Mouse (Mus musculus) embryonic facial prominence, embryonic 10.5 days (tissue): ENCODE results near the gene Cntn4. TPM values are rescaled to one million over a fixed set of nuclear protein-coding genes. Genes with fewer than 3 reads are reported as not detected.
A peak's percentile ranks its signal among the peaks of the same experiment; 100 is the strongest.

ENCODE experiments used
- DNase-seq: peaks from one replicate; pipeline ENCODE4 v3.0.0-alpha.2; 2017; ENCODE audit warnings: low spot score
- H3K27ac ChIP-seq: fragments of 300-500 bp; sonication (generic); replicated peaks from 2 replicates; pipeline ENCODE4 v1.5.1; 2016; ENCODE audit warnings: mild to moderate bottlenecking
- H3K27me3 ChIP-seq: fragments of 300-500 bp; sonication (generic); replicated peaks from 2 replicates; pipeline ENCODE4 v1.6.1; 2016; ENCODE audit warnings: low read depth, mild to moderate bottlenecking; ENCODE audit not compliant: poor library complexity, severe bottlenecking
- H3K36me3 ChIP-seq: fragments of 300-500 bp; sonication (generic); replicated peaks from 2 replicates; pipeline ENCODE4 v1.6.1; 2016; ENCODE audit warnings: mild to moderate bottlenecking, moderate library complexity
- H3K4me1 ChIP-seq: fragments of 300-500 bp; sonication (generic); 2 replicates; pipeline ENCODE4 v1.6.1; 2016
- H3K4me3 ChIP-seq: fragments of 300-500 bp; sonication (generic); 2 replicates; pipeline ENCODE4 v1.5.1; 2016; ENCODE audit warnings: mild to moderate bottlenecking, moderate library complexity
- H3K9me3 ChIP-seq: fragments of 300-500 bp; sonication (generic); 2 replicates; pipeline ENCODE4 v1.6.1; 2016; ENCODE audit warnings: mild to moderate bottlenecking
- WGBS: fragments of 180-500 bp; shearing (Covaris S2); methylation state at CpG from one replicate; pipeline ENCODE4 v1.1.7; 2016; 5-methylcytosine and 5-hydroxymethylcytosine counted together
- polyA plus RNA-seq: library from polyadenylated mRNA; unstranded; fragments of >200 nt; fragmentation: Nextera tagmentation; extraction: Ambion mirVana; gene quantifications from 2 replicates; pipeline ENCODE4 v1.2.1, GENCODE M21; 2016

Cntn4 gene
- polyA plus RNA-seq, 1 experiment from 2014 or later, result 0.72 TPM

- H3K27me3 ChIP-seq, result no peaks in the 10 kb centered on the region
Measured at GRCm38 (mm10) chr6:106646945-106647344, 969.5 kb downstream of the Cntn4 start.

GRCm38 (mm10) chr6:106663780-106664651, 986.6 kb downstream of the Cntn4 start:
- DNase-seq, result peak; percentile 59
- Histone ChIP-seq H3K36me3 (no peaks in the 10 kb centered on the region), H3K27me3 (no peaks in the 10 kb centered on the region), H3K9me3 (no peaks in the 10 kb centered on the region), H3K4me3 (no peak overlapping the region), H3K27ac (no peak overlapping the region), H3K4me1 (no peaks in the 10 kb centered on the region; the same call in 1 of the 2 replicates)
- WGBS, result 38% methylated on average over 6 of the region's 6 CpGs

More at GRCm38 (mm10) chr6:106646945-106647344, 969.5 kb downstream of the Cntn4 start:
- no peak overlapping the region for H3K27ac ChIP-seq
- H3K9me3 ChIP-seq, result no peaks in the 10 kb centered on the region
- no peaks in the 10 kb centered on the region for H3K4me1 ChIP-seq
- H3K36me3 ChIP-seq, result no peaks in the 10 kb centered on the region
- H3K4me3 ChIP-seq, result no peak overlapping the region
- DNase-seq, result no peak
- WGBS, result 44% methylated on average over 4 of the region's 4 CpGs

GRCm38 (mm10) chr6:106675581-106675980, 998.1 kb downstream of the Cntn4 start:
- Histone ChIP-seq H3K27ac (no peak overlapping the region), H3K36me3 (no peaks in the 10 kb centered on the region)
- WGBS, result 72% methylated on average over 8 of the region's 8 CpGs

GRCm38 (mm10) chr6:106701931-106702330, 1024.5 kb downstream of the Cntn4 start:
- DNase-seq, result no peak
- Histone ChIP-seq H3K27ac (no peak overlapping the region), H3K4me3 (no peak overlapping the region), H3K36me3 (no peaks in the 10 kb centered on the region), H3K9me3 (no peaks in the 10 kb centered on the region), H3K4me1 (no peaks in the 10 kb centered on the region), H3K27me3 (no peaks in the 10 kb centered on the region)
- 74% methylated on average over 3 of the region's 3 CpGs for WGBS

More at GRCm38 (mm10) chr6:106675581-106675980, 998.1 kb downstream of the Cntn4 start:
- no peak overlapping the region for H3K4me3 ChIP-seq
- H3K27me3 ChIP-seq, result no peaks in the 10 kb centered on the region
- DNase-seq, result no peak
- H3K9me3 ChIP-seq, result no peaks in the 10 kb centered on the region
- H3K4me1 ChIP-seq, result 0 out of 2 replicates have a peak, but pooled peaks cover 4% of the 10 kb centered on the region

DNA sequence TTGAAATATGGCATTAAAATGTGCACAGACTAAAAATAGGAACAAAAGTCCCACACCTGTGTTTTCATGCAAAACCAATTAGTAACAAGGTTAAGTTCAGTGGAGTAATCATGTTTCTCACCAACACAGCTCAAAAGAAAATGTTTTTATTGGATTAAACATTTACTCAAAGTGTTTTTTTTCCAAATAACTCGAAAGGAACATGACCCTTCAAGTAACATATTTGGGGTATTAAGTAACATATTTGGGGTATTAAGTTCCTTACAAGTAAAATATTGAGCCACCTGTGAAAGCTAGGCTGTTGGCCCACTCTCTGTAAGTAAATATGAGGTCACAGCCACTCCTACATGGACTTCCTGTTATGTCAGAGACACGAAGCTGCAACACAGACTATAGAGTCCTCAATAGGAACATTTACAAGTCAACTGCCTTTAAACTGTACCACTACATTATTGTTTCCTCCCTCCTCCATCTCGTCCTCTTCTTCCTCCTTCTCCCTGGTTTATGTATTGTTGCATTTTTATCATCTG, 1028.1 kb downstream of the Cntn4 start:
- Histone ChIP-seq H3K4me3 (no peak overlapping the region), H3K4me1 (no peaks in the 10 kb centered on the region), H3K27me3 (no peaks in the 10 kb centered on the region), H3K9me3 (no peaks in the 10 kb centered on the region), H3K27ac (no peak overlapping the region), H3K36me3 (no peaks in the 10 kb centered on the region)
- 65% methylated on average over 3 of the region's 3 CpGs for WGBS
- no peak for DNase-seq

DNA sequence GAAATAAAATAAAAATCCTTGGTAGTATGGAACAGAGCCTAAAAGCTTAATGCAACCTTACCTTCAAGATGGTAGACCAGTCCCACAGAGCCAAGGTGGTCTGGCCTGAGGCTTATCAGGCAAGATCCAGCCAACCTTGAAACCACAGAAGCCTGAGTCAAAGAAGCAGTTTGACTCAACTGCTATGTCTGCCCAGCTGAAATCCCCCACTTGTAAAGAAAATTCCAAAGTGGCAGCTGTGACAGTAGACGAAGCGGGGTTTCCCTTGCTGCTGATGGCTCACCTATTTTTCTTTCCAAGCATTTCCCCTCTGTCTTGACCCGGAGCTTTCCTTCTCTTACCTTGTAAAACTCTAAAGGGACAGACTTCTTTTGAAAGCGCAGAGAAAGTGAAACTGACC, 1048.2 kb downstream of the Cntn4 start:
- Histone ChIP-seq H3K36me3 (no peaks in the 10 kb centered on the region), H3K27ac (no peak overlapping the region), H3K4me1 (no peaks in the 10 kb centered on the region), H3K9me3 (no peaks in the 10 kb centered on the region), H3K4me3 (no peak overlapping the region), H3K27me3 (no peaks in the 10 kb centered on the region)
- DNase-seq, result no peak
- WGBS, result 90% methylated on average over 4 of the region's 4 CpGs

DNA sequence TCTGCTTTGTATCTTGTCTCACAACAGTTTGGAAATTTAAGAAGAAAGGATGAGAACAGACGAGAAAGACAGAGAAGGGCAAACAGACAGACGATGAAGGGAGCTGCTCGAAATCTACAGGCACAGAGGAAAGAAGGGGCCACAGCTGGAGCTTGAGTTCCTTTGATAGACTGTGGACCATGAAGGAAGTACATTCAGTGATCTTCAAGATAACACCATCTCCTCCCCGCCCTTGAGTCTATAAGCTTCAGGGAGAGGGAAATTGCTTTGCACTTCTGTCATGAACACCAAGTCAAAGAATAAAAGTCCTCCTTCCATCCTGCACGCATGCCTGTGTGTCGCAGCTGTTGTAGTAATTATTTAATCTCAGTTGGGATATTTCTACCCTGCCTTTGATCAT, 1048.6 kb downstream of the Cntn4 start:
- no peaks in the 10 kb centered on the region for H3K9me3 ChIP-seq
- no peak for DNase-seq
- H3K36me3 ChIP-seq, result no peaks in the 10 kb centered on the region
- no peak overlapping the region for H3K27ac ChIP-seq
- 85% methylated on average over 6 of the region's 6 CpGs for WGBS
- no peaks in the 10 kb centered on the region for H3K4me1 ChIP-seq
- H3K4me3 ChIP-seq, result no peak overlapping the region
- no peaks in the 10 kb centered on the region for H3K27me3 ChIP-seq

DNA sequence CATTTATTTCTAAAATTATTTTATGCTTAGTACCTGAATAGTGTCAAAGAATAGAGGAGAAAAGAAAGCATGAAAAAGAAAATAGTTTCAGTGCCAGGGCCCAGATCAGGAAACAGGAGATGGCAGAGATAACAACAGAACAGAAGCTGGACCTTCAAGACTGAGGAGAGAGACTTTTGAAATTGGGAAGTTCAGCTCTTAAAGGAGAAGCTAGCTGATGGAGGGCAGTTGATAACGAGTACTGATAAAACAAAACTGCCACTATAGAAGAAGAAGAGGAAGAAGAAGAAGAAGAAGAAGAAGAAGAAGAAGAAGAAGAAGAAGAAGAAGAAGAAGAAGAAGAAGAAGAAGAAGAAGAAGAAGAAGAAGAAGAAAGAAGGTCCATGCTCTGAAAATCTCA, 1050.2 kb downstream of the Cntn4 start:
- no peak overlapping the region for H3K27ac ChIP-seq
- WGBS, result 79% methylated on average over 1 of the region's 1 CpGs
- DNase-seq, result no peak
- H3K4me3 ChIP-seq, result no peak overlapping the region
- no peaks in the 10 kb centered on the region for H3K27me3 ChIP-seq
- no peaks in the 10 kb centered on the region for H3K9me3 ChIP-seq
- H3K36me3 ChIP-seq, result no peaks in the 10 kb centered on the region
- no peaks in the 10 kb centered on the region for H3K4me1 ChIP-seq

DNA sequence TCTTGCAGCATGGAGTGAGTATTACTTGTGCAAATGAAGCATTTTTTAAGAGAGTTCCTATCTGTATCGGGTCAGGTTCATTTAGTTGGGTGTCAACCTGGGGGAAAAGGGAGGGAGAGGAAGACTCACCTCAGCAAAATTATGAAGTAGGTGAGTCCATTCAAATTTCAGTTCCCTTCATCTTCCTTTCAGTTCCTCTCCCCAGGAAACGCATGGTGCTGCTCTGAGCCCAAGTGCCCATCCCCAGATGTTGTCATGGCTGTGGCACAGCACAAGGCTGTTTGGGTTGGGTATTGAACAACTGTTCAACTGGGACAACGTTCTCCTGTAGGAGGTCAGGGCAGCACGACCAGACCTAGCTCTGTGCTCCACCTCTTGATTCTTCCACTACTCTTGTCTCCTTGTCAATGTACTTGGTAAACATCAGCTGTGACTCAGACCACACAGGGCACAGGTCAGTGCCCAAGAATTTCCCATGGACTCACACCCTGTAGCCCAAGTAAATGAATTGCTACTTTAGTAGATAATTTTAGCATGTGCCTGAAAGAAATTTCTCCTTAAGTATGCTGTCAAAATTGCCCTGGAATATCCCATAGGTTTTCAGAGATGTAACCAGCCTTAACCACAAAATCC, 1052.3 kb downstream of the Cntn4 start:
- H3K9me3 ChIP-seq, result no peaks in the 10 kb centered on the region
- no peaks in the 10 kb centered on the region for H3K27me3 ChIP-seq
- H3K4me3 ChIP-seq, result no peak overlapping the region
- H3K36me3 ChIP-seq, result no peaks in the 10 kb centered on the region
- 80% methylated on average over 4 of the region's 4 CpGs for WGBS
- no peaks in the 10 kb centered on the region for H3K4me1 ChIP-seq
- no peak for DNase-seq
- H3K27ac ChIP-seq, result no peak overlapping the region

- H3K36me3 ChIP-seq, result no peaks in the 10 kb centered on the region
- no peak overlapping the region for H3K27ac ChIP-seq
- no peaks in the 10 kb centered on the region for H3K4me1 ChIP-seq
- H3K27me3 ChIP-seq, result no peaks in the 10 kb centered on the region
- no peaks in the 10 kb centered on the region for H3K9me3 ChIP-seq
- H3K4me3 ChIP-seq, result no peak overlapping the region
- 88% methylated on average over 4 of the region's 4 CpGs for WGBS
- no peak for DNase-seq
Measured at GRCm38 (mm10) chr6:106732563-106732962, 1055.1 kb downstream of the Cntn4 start.

DNA sequence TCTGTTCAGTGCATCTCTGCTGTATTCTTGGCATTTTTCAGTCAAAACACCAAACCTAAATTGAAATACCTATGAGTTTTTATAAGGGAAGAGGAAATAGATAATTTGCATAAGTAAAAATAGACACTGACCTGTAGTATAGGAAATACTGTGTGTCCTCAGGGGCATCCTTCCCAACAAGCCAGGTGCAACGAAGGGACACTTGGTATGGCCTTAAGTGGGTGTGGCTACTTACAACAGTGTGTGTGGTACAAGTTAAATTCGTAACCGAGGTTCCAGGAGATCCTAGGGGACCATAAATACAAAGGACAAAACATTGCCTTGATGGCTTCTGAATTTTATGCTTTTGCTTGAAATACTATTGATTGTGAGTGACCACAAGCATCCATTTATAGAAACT, 1060.8 kb downstream of the Cntn4 start:
- H3K9me3 ChIP-seq, result no peaks in the 10 kb centered on the region
- H3K27ac ChIP-seq, result no peak overlapping the region
- WGBS, result 83% methylated on average over 3 of the region's 3 CpGs
- H3K27me3 ChIP-seq, result no peaks in the 10 kb centered on the region
- H3K4me3 ChIP-seq, result no peak overlapping the region
- H3K4me1 ChIP-seq, result no peaks in the 10 kb centered on the region
- DNase-seq, result no peak
- no peaks in the 10 kb centered on the region for H3K36me3 ChIP-seq

DNA sequence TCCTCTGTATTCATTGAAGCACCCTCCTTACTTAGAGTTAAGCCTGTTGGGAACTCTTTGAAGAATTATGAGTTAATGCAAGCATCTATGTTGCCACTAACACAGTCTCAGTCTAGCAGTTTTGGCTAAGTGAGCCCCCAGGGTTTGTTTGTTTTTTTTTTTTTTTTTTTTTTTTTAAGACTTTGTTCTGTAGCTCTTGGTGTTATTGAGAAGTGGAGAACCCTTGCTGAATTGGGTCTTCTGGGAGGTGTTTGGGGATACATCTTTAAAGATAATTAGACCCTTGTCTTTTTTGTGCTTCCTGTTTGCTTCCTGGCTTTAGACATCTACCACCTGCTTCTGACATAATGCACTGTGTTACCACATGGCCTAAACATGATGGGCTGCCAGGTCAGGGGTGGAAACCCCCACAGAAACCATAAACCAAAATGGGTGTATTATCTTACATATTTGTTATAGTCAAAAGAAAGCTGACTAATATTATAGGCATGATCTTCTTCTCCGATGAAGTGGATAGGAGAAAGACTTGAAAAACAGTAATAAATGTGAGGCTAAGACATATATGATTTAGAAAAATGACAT, 1062.9 kb downstream of the Cntn4 start:
- Histone ChIP-seq H3K27me3 (no peaks in the 10 kb centered on the region), H3K4me1 (no peaks in the 10 kb centered on the region), H3K36me3 (no peaks in the 10 kb centered on the region), H3K27ac (no peak overlapping the region), H3K4me3 (no peak overlapping the region), H3K9me3 (no peaks in the 10 kb centered on the region)
- DNase-seq, result no peak
- 96% methylated on average over 1 of the region's 1 CpGs for WGBS
